Mouse (Mus musculus) heart, adult 11 months (tissue): ENCODE data around the gene Mrpl19.

Experiments
- DNase-seq: peaks from one replicate; pipeline ENCODE4 v3.0.0; 2022

Gene Mrpl19

GRCm38 (mm10) chr6:81965296-81966067, at the start of gene Mrpl19:
Mrpl19 (minus strand) TSS chr6:81965958.
- peak; percentile 99 for DNase-seq

- DNase-seq: no peak
Measured at GRCm38 (mm10) chr6:82012392-82012791, 46.6 kb upstream of the Mrpl19 start.

- DNase-seq: peak; percentile 83
Measured at GRCm38 (mm10) chr6:81990049-81990810, 24.5 kb upstream of the Mrpl19 start.

GRCm38 (mm10) chr6:81988341-81988740, 22.6 kb upstream of the Mrpl19 start:
- DNase-seq: peak; percentile 83

DNA sequence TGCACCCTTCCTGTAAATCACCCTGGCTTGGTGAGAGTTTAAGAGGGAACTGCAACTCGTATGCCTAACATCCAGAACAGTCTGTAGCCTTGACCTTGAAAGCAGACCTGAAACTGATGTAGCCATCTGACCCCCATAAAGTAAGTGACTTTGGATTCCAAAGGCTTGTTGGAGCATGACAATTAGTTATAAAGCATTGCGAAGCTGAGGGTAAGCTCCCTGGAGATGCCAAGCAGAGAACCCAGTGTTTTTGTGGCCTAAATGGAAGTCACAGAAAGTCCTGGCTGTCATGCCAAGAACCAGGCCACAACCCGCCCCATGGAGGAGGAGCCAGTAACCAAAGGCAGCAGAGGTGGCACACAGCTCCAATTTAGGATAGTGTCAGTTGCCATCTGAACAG, 21.8 kb upstream of the Mrpl19 start:
- peak; percentile 89 for DNase-seq

DNA sequence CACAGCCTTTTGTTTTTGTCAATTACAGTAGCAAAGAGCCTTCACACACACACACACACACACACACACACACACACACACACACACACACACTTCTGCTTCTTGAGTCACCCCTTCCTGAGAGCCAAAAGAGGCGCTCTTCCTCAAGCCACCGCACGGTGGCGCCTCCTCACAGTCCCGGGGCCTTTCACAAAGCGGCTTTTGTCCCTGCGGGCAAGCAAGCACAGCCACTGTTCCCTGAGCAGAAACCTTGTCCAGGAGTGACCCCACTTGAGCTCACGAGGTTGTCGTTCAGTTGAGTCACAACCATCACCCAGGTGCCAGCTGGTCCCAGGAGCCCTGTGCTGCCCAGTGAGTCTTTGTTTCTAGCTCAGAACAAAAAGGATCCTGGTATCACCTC, 21.3 kb upstream of the Mrpl19 start:
- DNase-seq: peak; percentile 97

GRCm38 (mm10) chr6:81986599-81986998, 20.8 kb upstream of the Mrpl19 start:
- DNase-seq: peak; percentile 70

GRCm38 (mm10) chr6:81986171-81986570, 20.4 kb upstream of the Mrpl19 start:
- DNase-seq: peak; percentile 82

GRCm38 (mm10) chr6:81979286-81979685, 13.5 kb upstream of the Mrpl19 start:
- peak; percentile 52 for DNase-seq

GRCm38 (mm10) chr6:81975971-81976621, 10.3 kb upstream of the Mrpl19 start:
- peak; percentile 88 for DNase-seq

DNA sequence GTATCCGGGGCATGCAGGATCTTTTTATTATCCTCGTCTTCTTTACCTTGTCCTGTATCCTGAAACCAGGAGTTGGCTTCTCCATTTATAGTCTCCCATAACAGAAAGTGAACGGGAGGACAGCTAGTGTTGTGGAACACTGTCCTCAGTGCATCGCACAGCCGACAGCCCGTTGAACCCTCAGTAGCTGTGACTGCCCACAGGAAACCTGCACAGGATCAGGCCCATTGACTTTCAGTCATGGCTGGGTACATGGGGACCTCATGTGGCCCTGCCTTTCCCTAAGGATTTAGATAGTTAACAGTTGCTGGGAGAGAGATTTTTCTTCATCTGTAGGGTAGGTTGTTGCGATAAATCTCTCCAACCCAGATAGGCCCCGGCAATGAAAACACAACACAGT, 6.8 kb upstream of the Mrpl19 start:
- DNase-seq: peak; percentile 48

- DNase-seq: peak; percentile 31
Measured at GRCm38 (mm10) chr6:81971196-81971595, 5.4 kb upstream of the Mrpl19 start.

DNA sequence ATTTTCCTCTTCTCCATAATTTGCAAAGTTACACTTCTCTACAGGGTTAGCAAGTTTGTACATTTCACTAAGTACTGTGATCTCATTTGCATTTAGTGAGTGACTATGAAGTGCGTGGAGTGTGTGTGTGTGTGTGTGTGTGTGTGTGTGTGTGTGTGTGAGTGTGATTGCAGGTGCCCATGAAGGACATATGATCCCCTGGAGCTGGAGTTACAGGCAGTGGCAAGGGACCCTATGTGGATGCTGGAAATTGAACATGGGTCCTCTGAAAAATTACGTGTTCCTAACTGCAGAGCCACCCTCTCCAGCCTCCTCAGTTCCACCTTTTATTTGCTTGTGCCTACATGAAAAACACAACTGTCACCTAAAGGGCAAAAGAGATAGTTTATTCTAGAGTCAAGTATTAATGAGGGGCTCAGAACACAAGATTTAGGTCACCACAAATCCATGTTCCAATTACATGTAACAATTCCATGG, 348 bp upstream of the Mrpl19 start:
- DNase-seq: no peak

- DNase-seq: peak; percentile 72
Measured at GRCm38 (mm10) chr6:81960284-81960683, 5.5 kb downstream of the Mrpl19 start.

DNA sequence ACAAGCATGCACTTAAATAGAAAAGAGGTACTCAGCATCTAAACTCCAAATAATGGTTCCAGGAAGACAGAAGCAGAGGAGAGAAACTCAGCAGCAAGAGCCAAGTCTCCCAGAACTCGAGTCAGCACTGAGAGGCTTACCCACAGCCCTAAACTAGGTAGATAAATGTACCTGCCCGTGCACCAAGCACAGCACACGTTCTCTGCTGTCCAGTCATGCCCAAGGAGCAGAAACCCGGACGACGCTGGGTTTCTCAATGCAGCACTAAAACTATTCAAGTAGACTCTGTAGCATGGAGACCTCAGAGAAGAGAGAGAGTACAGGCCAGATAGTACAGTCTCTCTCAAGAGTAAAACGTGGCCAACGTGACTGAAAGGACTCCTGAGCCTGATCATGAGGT, 5.9 kb downstream of the Mrpl19 start:
- peak; percentile 61 for DNase-seq

- peak; percentile 92 for DNase-seq
Measured at GRCm38 (mm10) chr6:81957992-81958391, 7.8 kb downstream of the Mrpl19 start.

DNA sequence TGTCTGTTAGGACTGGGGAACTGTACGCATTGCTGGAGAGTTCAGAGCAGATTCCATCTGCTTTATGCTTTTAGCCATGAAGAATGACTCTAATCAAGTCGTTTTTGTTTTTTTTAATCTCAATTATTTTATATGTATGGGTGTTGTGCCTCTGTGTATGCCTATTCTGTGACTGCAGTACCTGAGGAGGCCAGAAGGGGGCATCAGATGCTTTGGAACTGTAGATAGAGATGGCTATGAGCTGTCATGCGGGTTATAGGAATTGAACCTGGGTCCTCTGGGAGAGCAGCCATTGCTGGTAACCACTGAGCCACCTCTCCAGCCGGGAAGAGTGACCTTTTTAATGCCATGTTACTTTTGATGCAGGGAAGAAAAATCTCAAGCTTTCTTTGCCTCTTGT, 9.4 kb downstream of the Mrpl19 start:
- peak; percentile 50 for DNase-seq

GRCm38 (mm10) chr6:81955133-81955532, 10.6 kb downstream of the Mrpl19 start:
- no peak for DNase-seq

DNA sequence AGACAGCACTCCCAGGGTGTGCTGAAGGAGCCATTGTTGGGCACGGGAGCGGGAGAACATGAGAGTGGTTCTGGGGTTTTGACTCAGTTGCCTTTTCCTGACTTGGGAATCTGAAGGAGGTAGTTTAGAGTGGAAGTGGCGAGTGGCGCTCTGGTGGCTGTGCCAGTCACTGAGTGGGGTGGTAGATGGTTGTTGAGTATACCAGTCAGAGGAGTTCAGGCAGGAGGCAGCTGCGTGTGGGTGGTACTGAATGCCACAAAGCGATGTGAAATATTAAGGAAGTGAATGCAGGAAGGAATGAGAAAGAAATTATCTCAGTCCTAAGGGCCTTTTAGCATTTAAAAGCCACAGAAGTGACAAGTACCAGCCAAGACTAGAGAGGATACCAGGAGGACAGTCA, 18.9 kb downstream of the Mrpl19 start:
- DNase-seq: peak; percentile 75

DNA sequence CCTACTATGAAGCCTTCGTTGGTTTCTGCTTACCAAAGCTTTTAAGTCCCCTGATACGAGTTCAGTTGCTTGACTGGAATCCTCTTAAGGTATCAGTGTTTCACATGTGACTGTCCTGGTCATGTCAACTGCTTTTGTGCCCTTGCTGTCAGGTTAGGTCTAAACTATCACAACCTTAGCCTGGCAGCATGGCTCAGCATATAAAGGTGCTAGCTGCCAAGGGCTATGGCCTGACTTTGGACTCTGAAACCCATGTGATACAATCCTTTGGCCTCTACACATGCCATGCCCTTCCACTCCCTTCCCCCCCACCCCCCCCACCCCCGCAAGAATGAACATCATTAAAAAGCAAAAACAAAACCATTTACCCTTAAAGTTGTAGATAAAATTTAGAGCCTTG, 21.3 kb downstream of the Mrpl19 start:
- DNase-seq: peak; percentile 31

- peak; percentile 42 for DNase-seq
Measured at GRCm38 (mm10) chr6:81943281-81943680, 22.5 kb downstream of the Mrpl19 start.

DNA sequence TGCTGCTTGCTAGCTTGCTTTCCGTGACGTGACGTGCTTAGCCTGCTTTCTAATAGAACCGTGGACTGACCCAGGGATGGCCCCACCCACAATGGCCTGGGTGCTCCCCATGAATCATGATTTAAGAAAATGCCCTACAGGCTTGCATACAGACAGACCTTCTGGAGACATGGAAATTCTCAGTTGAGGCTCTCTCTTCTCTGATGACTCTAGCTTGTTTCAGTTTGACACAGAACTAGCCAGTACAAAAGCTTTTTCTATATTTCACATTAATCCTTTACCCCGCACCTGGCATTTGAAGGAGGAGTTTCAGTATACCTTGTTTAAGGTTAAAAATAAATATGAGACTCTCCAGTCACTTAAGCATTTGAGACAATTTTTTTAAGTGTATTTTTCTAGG, 24.0 kb downstream of the Mrpl19 start:
- DNase-seq: peak; percentile 85

- DNase-seq: peak; percentile 33
Measured at GRCm38 (mm10) chr6:81933281-81933680, 32.5 kb downstream of the Mrpl19 start.
